Mouse (Mus musculus): Measurements from ENCODE around the gene Otx2.

GRCm38 (mm10) chr14:48674036-48674831 lies 615 bp upstream of the Otx2 start:
- TF ChIP-seq CTCF (IDR thresholded peaks at IDR 0.05; ENCODE audit: low read depth) (no peak), EP300 (optimal IDR thresholded peaks at IDR 0.05) (no peak)
